ENCODE assay signal across 29 mouse cellular contexts in the genomic region with DNA sequence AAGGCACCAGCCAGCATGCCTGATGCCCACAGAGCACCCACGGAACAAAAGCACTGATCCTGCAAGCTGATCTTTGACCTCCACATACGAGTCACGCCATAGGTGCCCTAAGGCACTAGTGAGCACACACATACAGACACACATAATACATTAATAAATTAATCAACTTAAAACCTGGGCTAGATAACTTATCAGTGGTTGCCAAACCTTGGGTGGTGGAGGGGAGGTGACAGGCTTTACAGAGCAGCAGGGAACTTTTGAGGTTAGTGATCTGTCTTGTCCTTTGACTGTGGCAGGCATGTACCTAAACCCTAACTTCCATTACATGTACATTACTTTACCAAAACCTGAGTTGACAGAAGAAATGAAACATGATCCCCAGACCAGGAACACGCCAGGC. TPM values are rescaled to one million over a fixed set of nuclear protein-coding genes. Genes with fewer than 3 reads are reported as not detected.
DNase-seq lines count a peak whose midpoint lies in the region; ATAC-seq and TF ChIP-seq lines count a peak whose summit lies in the region.
"Had no signal": no experiment of that assay in that cellular context is flagged by ENCODE, and none has a peak within 500 bp of the region (broad histone marks: within the 10 kb centered on the region; RNA-seq: fewer than 3 reads in every experiment).

No protein-coding gene starts in this region.

- no peaks in the 10 kb centered on the region for H3K9me3 ChIP-seq in liver, embryonic 14.5 days (ENCODE audit: control insufficient read depth, low read length)
- H3K9me3 ChIP-seq: embryonic facial prominence, embryonic 10.5 days; embryonic facial prominence, embryonic 15.5 days; forebrain, embryonic 10.5 days; forebrain, embryonic 15.5 days; heart, embryonic 13.5 days; megakaryocyte, embryonic 14.5 days; midbrain, embryonic 13.5 days had no signal

- no peak for TF ChIP-seq CTCF in liver, embryonic 14.5 days (IDR thresholded peaks at IDR 0.05; ENCODE audit: low read depth)

- H3K4me3 ChIP-seq in liver, embryonic 14.5 days (ENCODE audit: insufficient read depth in 1 of 2, low read depth in 2 of 2, low read length in 2 of 2) = no peak overlapping the region
- H3K4me3 ChIP-seq: embryonic facial prominence, embryonic 10.5 days; embryonic facial prominence, embryonic 15.5 days; forebrain, embryonic 10.5 days; forebrain, embryonic 15.5 days; heart, embryonic 13.5 days; megakaryocyte, embryonic 14.5 days; midbrain, embryonic 13.5 days had no signal

- peak; percentile 78 for TF ChIP-seq EP300 in liver, embryonic 14.5 days (IDR thresholded peaks at IDR 0.05; ENCODE audit: low read depth)

- peaks cover 21 to 23% of the 10 kb centered on the region in 2 experiments for H3K4me1 ChIP-seq in liver, embryonic 14.5 days (replicated peaks; ENCODE audit: control insufficient read depth in 2 of 2, insufficient read depth in 2 of 2, low read length in 1 of 2)
- H3K4me1 ChIP-seq: megakaryocyte, embryonic 14.5 days had no signal

- 31% methylated on average over 4 of the region's 4 CpGs for WGBS in liver, embryonic 14.5 days (ENCODE audit: insufficient replicate concordance)

- H3K9ac ChIP-seq in liver, embryonic 14.5 days (replicated peaks) = peak overlapping the region; percentile 29; the same call in 1 of the 2 replicates
- H3K9ac ChIP-seq: embryonic facial prominence, embryonic 15.5 days; forebrain, embryonic 15.5 days; heart, embryonic 13.5 days; hindbrain, embryonic 14.5 days; midbrain, embryonic 13.5 days had no signal

- no peaks in the 10 kb centered on the region for H3K27me3 ChIP-seq in liver, embryonic 14.5 days (ENCODE audit: control insufficient read depth, insufficient read depth, low read length)
- H3K27me3 ChIP-seq: embryonic facial prominence, embryonic 15.5 days; forebrain, embryonic 15.5 days; heart, embryonic 13.5 days; megakaryocyte, embryonic 14.5 days; midbrain, embryonic 13.5 days had no signal

- no peaks in the 10 kb centered on the region for H3K36me3 ChIP-seq in liver, embryonic 14.5 days (replicated peaks; ENCODE audit: control insufficient read depth, insufficient read depth, low read depth)
- H3K36me3 ChIP-seq: embryonic facial prominence, embryonic 10.5 days; embryonic facial prominence, embryonic 15.5 days; forebrain, embryonic 10.5 days; forebrain, embryonic 15.5 days had no signal

- H3K4me2 ChIP-seq in liver, embryonic 14.5 days (ENCODE audit: low read depth) = peak overlapping the region; percentile 36
- H3K4me2 ChIP-seq: embryonic facial prominence, embryonic 15.5 days; forebrain, embryonic 15.5 days; heart, embryonic 13.5 days; hindbrain, embryonic 14.5 days; midbrain, embryonic 13.5 days had no signal

- ATAC-seq in common myeloid progenitor, adult 5-6 weeks (replicated peaks; ENCODE audit: low read depth, poor library complexity, severe bottlenecking) = 0 out of 2 replicates have a peak, but pooled peaks have one; percentile 32
- peak; percentile 89 for ATAC-seq in erythroid progenitor cell, adult 5-6 weeks (replicated peaks; ENCODE audit: low FRiP score, poor library complexity, severe bottlenecking)
- peak; percentile 89 for ATAC-seq in liver, embryonic 14.5 days (ENCODE audit: insufficient read depth)
- ATAC-seq in megakaryocyte-erythroid progenitor cell, adult 5-6 weeks (replicated peaks; ENCODE audit: low FRiP score, low TSS enrichment, poor library complexity, severe bottlenecking) = peak; percentile 62
- ATAC-seq: activated CD4-positive, CD25-positive, alpha-beta regulatory T cell, adult 4 months; forebrain, embryonic 15.5 days; intestine, postnatal 0 days; midbrain, embryonic 13.5 days had no signal

- H3K27ac ChIP-seq in liver, embryonic 14.5 days = peak overlapping the region; percentile 2; the same call in 1 of the 2 replicates
- H3K27ac ChIP-seq: embryonic facial prominence, embryonic 10.5 days; embryonic facial prominence, embryonic 15.5 days; forebrain, embryonic 10.5 days; forebrain, embryonic 15.5 days; heart, embryonic 13.5 days; hindbrain, embryonic 14.5 days; midbrain, embryonic 13.5 days had no signal

- DNase-seq in liver, embryonic 14.5 days (ENCODE audit: low read depth in 3 of 3, low spot score in 3 of 3) = peak in 2 of 3 experiments; percentile 40 to 50
- no peak for DNase-seq in embryo, embryonic 9.5 days (ENCODE audit: extremely low spot score)
- DNase-seq in cerebellum, adult 18-20 months = no peak
- no peak for DNase-seq in urinary bladder, postnatal 14 days (ENCODE audit: low spot score)
- DNase-seq: adrenal gland, adult 2 months; B cell, adult 2 months; cerebellum, adult 9-11 months; gastrocnemius, postnatal 25 days; heart, postnatal 10 days; kidney, adult 9 months; kidney, postnatal 14 days; lung, postnatal 36 days; retina, postnatal 1 day; right cerebral cortex, postnatal 14 days; spleen, adult 18-20 months had no signal

RNA-seq across cellular contexts. Expression of a gene that starts 22.5 kb away (rescaled TPM):
- total RNA-seq in common myeloid progenitor, adult 5-6 weeks (2017) = 11.0 and 22.6 TPM in 2 replicates
- 4.2 and 20.9 TPM in 2 replicates for total RNA-seq in erythroid progenitor cell, adult 5-6 weeks (2015; ENCODE audit: low replicate concordance)
- 3.9 and 6.8 TPM in 2 replicates for total RNA-seq in erythroid progenitor cell, adult 5-6 weeks (2017; ENCODE audit: low replicate concordance)
- 6.0 and 9.4 TPM in 2 replicates for polyA plus RNA-seq in liver, embryonic 14.5 days (2012; rRNA removed)
- polyA plus RNA-seq in liver, embryonic 14.5 days (2014; fragmentation: Nextera tagmentation; extraction: Ambion mirVana) = 13.9 and 14.7 TPM in 2 replicates
- total RNA-seq in megakaryocyte-erythroid progenitor cell, adult 5-6 weeks (2014; fragmentation: Nextera tagmentation) = 14.2 and 20.1 TPM in 2 replicates
- total RNA-seq in megakaryocyte-erythroid progenitor cell, adult 5-6 weeks (2017) = 8.2 and 9.0 TPM in 2 replicates

RNA-seq across cellular contexts. Expression of a gene that starts 44.6 kb away (rescaled TPM):
- total RNA-seq in common myeloid progenitor, adult 5-6 weeks (2017) = 0.37 TPM in 1 of 2 replicates, not detected in the other
- 2.9 TPM in 1 of 2 replicates, not detected in the other for total RNA-seq in erythroid progenitor cell, adult 5-6 weeks (2015; ENCODE audit: low replicate concordance)
- total RNA-seq in erythroid progenitor cell, adult 5-6 weeks (2017; ENCODE audit: low replicate concordance) = 1.1 and 5.6 TPM in 2 replicates
- 0.58 and 0.64 TPM in 2 replicates for polyA plus RNA-seq in liver, embryonic 14.5 days (2012; rRNA removed)
- 2.0 and 2.3 TPM in 2 replicates for polyA plus RNA-seq in liver, embryonic 14.5 days (2014; fragmentation: Nextera tagmentation; extraction: Ambion mirVana)
- not detected in 2 replicates for total RNA-seq in megakaryocyte-erythroid progenitor cell, adult 5-6 weeks (2014; fragmentation: Nextera tagmentation)
- total RNA-seq in megakaryocyte-erythroid progenitor cell, adult 5-6 weeks (2017) = 0.05 and 1.8 TPM in 2 replicates
- total RNA-seq: gastrocnemius, adult 18-20 months; gastrocnemius, postnatal 25 days; heart, postnatal 10 days had no signal

RNA-seq across cellular contexts. Expression of a gene that starts 47.9 kb away (rescaled TPM):
- 53.2 and 58.1 TPM in 2 replicates for total RNA-seq in common myeloid progenitor, adult 5-6 weeks (2017)
- total RNA-seq in erythroid progenitor cell, adult 5-6 weeks (2015; ENCODE audit: low replicate concordance) = 93.0 and 120 TPM in 2 replicates
- total RNA-seq in erythroid progenitor cell, adult 5-6 weeks (2017; ENCODE audit: low replicate concordance) = 115 and 117 TPM in 2 replicates
- 17.0 and 24.3 TPM in 2 replicates for polyA plus RNA-seq in liver, embryonic 14.5 days (2012; rRNA removed)
- 39.8 and 43.9 TPM in 2 replicates for polyA plus RNA-seq in liver, embryonic 14.5 days (2014; fragmentation: Nextera tagmentation; extraction: Ambion mirVana)
- total RNA-seq in megakaryocyte-erythroid progenitor cell, adult 5-6 weeks (2014; fragmentation: Nextera tagmentation) = 35.0 and 46.8 TPM in 2 replicates
- 50.5 and 53.1 TPM in 2 replicates for total RNA-seq in megakaryocyte-erythroid progenitor cell, adult 5-6 weeks (2017)

RNA-seq across cellular contexts. Expression of a gene that starts 48.8 kb away (rescaled TPM):
- total RNA-seq in common myeloid progenitor, adult 5-6 weeks (2017) = 70.3 and 84.2 TPM in 2 replicates
- total RNA-seq in erythroid progenitor cell, adult 5-6 weeks (2015; ENCODE audit: low replicate concordance) = 18.9 and 23.8 TPM in 2 replicates
- total RNA-seq in erythroid progenitor cell, adult 5-6 weeks (2017; ENCODE audit: low replicate concordance) = 8.5 and 19.1 TPM in 2 replicates
- polyA plus RNA-seq in liver, embryonic 14.5 days (2012; rRNA removed) = 15.1 and 21.5 TPM in 2 replicates
- polyA plus RNA-seq in liver, embryonic 14.5 days (2014; fragmentation: Nextera tagmentation; extraction: Ambion mirVana) = 47.2 and 50.8 TPM in 2 replicates
- total RNA-seq in megakaryocyte-erythroid progenitor cell, adult 5-6 weeks (2014; fragmentation: Nextera tagmentation) = 50.3 and 57.1 TPM in 2 replicates
- total RNA-seq in megakaryocyte-erythroid progenitor cell, adult 5-6 weeks (2017) = 93.1 and 138 TPM in 2 replicates

Comparison
In these comparisons a context has a peak if more than half of its experiments do, and no peak if none do; other contexts are left out.
1. ATAC-seq: peak in every context shown above with its lines; median percentile 89 in erythroid progenitor cell, adult 5-6 weeks; 89 in liver, embryonic 14.5 days; 62 in megakaryocyte-erythroid progenitor cell, adult 5-6 weeks; 32 in common myeloid progenitor, adult 5-6 weeks.
2. DNase-seq: peak in liver, embryonic 14.5 days (2 of 3); none in embryo, embryonic 9.5 days (single experiment), cerebellum, adult 18-20 months (0 of 2) and urinary bladder, postnatal 14 days (single experiment).